ENCODE assay signal across 8 mouse cellular contexts in the genomic region with DNA sequence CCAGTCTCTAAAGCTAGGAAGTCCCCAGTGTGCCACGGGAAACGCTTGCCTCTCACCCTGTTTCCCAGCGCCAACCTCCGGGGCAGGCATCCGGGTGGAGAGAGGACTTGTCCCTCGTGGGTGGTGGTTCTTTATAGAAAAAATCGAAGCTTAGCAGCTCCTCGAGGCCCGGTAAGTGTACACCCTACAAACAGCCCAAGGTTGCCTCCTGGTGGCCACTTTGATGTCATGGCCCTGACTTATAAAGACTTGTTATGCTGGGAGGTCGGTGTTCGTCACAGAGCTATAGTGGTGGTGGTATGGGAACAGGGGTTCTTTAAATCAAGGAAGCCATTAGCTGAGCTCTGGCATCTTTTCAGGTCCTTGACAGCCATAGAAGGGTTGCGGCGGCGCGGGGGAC. TPM values are rescaled to one million over a fixed set of nuclear protein-coding genes. Genes with fewer than 3 reads are reported as not detected.
A peak's percentile ranks its signal among the peaks of the same experiment; 100 is the strongest.
DNase-seq lines count a peak whose midpoint lies in the region; ATAC-seq and TF ChIP-seq lines count a peak whose summit lies in the region.

No protein-coding gene starts in this region.

- H3K4me3 ChIP-seq in E14TG2a.4 (replicated peaks; ENCODE audit: low read length) = no peak overlapping the region
- no peak overlapping the region for H3K4me3 ChIP-seq in embryonic facial prominence, embryonic 11.5 days (ENCODE audit: low read depth, low read length)

- H3K27ac ChIP-seq in embryonic facial prominence, embryonic 11.5 days (replicated peaks; ENCODE audit: low read depth, low read length) = no peak overlapping the region

- TF ChIP-seq CTCF in E14TG2a.4 (conservative IDR thresholded peaks at IDR 0.05; ENCODE audit: low read length) = peak; percentile 30

- no peak for ATAC-seq in embryonic facial prominence, embryonic 11.5 days (replicated peaks; ENCODE audit: insufficient number of reproducible peaks, low FRiP score, low TSS enrichment, low read depth)
- ATAC-seq in inflammation-experienced regulatory T-cells, adult 6 months = no peak

- intact Hi-C loops in heart, postnatal 36 days (cut with DNase I) = loop anchor here (1.0 kb wide), 2 partner anchors 36 to 141 kb away; no protein-coding TSS in a partner anchor

- H3K27me3 ChIP-seq in E14TG2a.4 (ENCODE audit: insufficient read depth, low read length) = no peaks in the 10 kb centered on the region
- no peaks in the 10 kb centered on the region for H3K27me3 ChIP-seq in embryonic facial prominence, embryonic 11.5 days (ENCODE audit: control insufficient read depth, insufficient read depth, low read length)

- no peak overlapping the region for H3K9ac ChIP-seq in embryonic facial prominence, embryonic 11.5 days (replicated peaks; ENCODE audit: low read length)

- H3K4me1 ChIP-seq in E14TG2a.4 (replicated peaks; ENCODE audit: low read depth, low read length) = peaks cover 7% of the 10 kb centered on the region; the same call in 1 of the 2 replicates
- no peaks in the 10 kb centered on the region for H3K4me1 ChIP-seq in embryonic facial prominence, embryonic 11.5 days (ENCODE audit: control insufficient read depth, insufficient read depth, low read length)

- H3K36me3 ChIP-seq in E14TG2a.4 (ENCODE audit: insufficient read depth, low read length) = peaks cover 13% of the 10 kb centered on the region
- no peaks in the 10 kb centered on the region for H3K36me3 ChIP-seq in embryonic facial prominence, embryonic 11.5 days (replicated peaks; ENCODE audit: control insufficient read depth, insufficient read depth, low read depth, low read length)

- H3K4me2 ChIP-seq in embryonic facial prominence, embryonic 11.5 days (ENCODE audit: low read depth, low read length) = no peak overlapping the region

- DNase-seq in adrenal gland, postnatal 25 days = peak; percentile 58
- DNase-seq in embryonic facial prominence, embryonic 11.5 days (ENCODE audit: low spot score) = peak; percentile 74
- peak; percentile 56 to 65 for DNase-seq in heart, postnatal 36 days
- DNase-seq in layer of hippocampus, adult 9-11 months = peak; percentile 44
- peak; percentile 69 for DNase-seq in lung, postnatal 14 days
- DNase-seq in right cerebral cortex, postnatal 10 days (ENCODE audit: low spot score in 2 of 2) = peak; percentile 39 to 64

- WGBS in embryonic facial prominence, embryonic 11.5 days = 53% methylated on average over 15 of the region's 15 CpGs

- no peaks in the 10 kb centered on the region for H3K9me3 ChIP-seq in E14TG2a.4 (ENCODE audit: low read length)
- no peaks in the 10 kb centered on the region for H3K9me3 ChIP-seq in embryonic facial prominence, embryonic 11.5 days (replicated peaks; ENCODE audit: control insufficient read depth, low read length)

RNA-seq across cellular contexts. Expression of a gene that starts 30.9 kb away (rescaled TPM):
- total RNA-seq in adrenal gland, postnatal 25 days (2021) = 1.3 and 1.5 TPM in 2 replicates
- polyA plus RNA-seq in embryonic facial prominence, embryonic 11.5 days (2014; fragmentation: Nextera tagmentation; extraction: Ambion mirVana) = 1.9 and 2.0 TPM in 2 replicates
- total RNA-seq in heart, postnatal 36 days (2021) = under 1 TPM; 0.41 to 0.67 TPM
- under 1 TPM in 2 of 3 experiments, not detected in 1; 0.16 to 0.35 TPM for polyA plus RNA-seq in inflammation-experienced regulatory T-cells, adult 6 months (2017; shearing (Covaris generic))

RNA-seq across cellular contexts. Expression of a gene that starts 59.7 kb away (rescaled TPM):
- 27.7 and 30.6 TPM in 2 replicates for total RNA-seq in adrenal gland, postnatal 25 days (2021)
- polyA plus RNA-seq in embryonic facial prominence, embryonic 11.5 days (2014; fragmentation: Nextera tagmentation; extraction: Ambion mirVana) = 48.9 and 50.9 TPM in 2 replicates
- 100 to 1,000 TPM; 102 to 120 TPM for total RNA-seq in heart, postnatal 36 days (2021)
- polyA plus RNA-seq in inflammation-experienced regulatory T-cells, adult 6 months (2017; shearing (Covaris generic)) = not detected
